Comparison of ENCODE assay signal across 7 mouse cellular contexts in the genomic region with DNA sequence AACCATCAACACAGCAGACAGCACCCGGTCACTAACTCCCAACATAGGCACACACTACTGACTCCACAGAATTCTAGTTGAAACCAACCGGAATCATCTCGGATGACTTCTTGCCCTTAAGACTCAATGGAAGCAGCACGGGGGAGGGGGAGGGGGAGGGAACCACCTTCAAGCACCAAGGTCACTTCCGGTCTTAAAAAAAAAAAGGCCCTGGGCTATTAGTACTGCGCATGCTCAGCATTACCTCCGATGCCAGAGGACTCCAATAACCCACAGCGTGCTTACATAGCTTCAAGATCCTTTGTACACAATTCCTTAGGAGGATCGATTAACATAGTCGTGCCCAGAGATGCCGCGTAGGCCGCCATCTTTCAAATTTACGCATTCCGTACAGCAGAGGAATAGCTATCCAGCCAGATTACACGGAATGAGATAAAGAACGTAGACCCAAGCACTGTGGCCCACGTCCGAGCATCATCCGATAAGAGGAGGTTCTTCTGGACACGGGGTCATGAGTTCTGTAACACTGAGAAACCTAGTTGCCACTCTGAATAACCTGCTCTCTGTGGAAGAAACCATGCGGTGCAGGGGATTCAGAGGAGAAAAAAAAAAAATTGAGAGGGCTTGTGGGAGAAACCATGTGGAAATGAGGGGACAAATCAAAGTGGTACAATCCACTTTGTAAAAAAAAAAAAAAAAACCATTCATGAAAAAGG. TPM values are rescaled to one million over a fixed set of nuclear protein-coding genes. Genes with fewer than 3 reads are reported as not detected.
DNase-seq lines count a peak whose midpoint lies in the region; TF ChIP-seq lines count a peak whose summit lies in the region.

A gene (minus strand): TSS at position 607 of the 716 bp plus-strand sequence.

- no peaks in the 10 kb centered on the region for H3K27me3 ChIP-seq in megakaryocyte, embryonic 14.5 days (replicated peaks)

- TF ChIP-seq POLR2A in cortical plate, adult 2 months (IDR thresholded peaks at IDR 0.05; ENCODE audit: extremely low read depth, insufficient read depth, low read length) = peak; percentile 12; the same call in 1 of the 2 replicates

- peak within 1 kb of the TSS; percentile 35 for H3K27ac ChIP-seq in cortical plate, adult 2 months (ENCODE audit: insufficient read depth, low read length)

- TF ChIP-seq CTCF in cortical plate, adult 2 months (IDR thresholded peaks at IDR 0.05; ENCODE audit: extremely low read depth, insufficient read depth, low read length) = no peak

- peak; percentile 84 for DNase-seq in adipocyte (ENCODE audit: low spot score)
- DNase-seq in gastrocnemius, adult 8-10 months (ENCODE audit: low spot score in 2 of 2) = peak; percentile 20 to 24
- peak; percentile 70 for DNase-seq in hindlimb bud, embryonic 11.5 days (ENCODE audit: extremely low spot score, low read depth, low spot score)
- peak; percentile 60 to 81 for DNase-seq in left cerebral cortex, adult 8-10 months (ENCODE audit: low spot score in 2 of 2)
- DNase-seq in right cerebral cortex, postnatal 14 days = peak; percentile 38

- no peaks in the 10 kb centered on the region for H3K9me3 ChIP-seq in megakaryocyte, embryonic 14.5 days

- peaks cover 23% of the 10 kb centered on the region for H3K36me3 ChIP-seq in megakaryocyte, embryonic 14.5 days (replicated peaks; ENCODE audit: low read length)

- H3K4me3 ChIP-seq in cortical plate, adult 2 months (ENCODE audit: insufficient read depth, low read length) = peak within 1 kb of the TSS; percentile 56
- H3K4me3 ChIP-seq in megakaryocyte, embryonic 14.5 days (replicated peaks) = peak within 1 kb of the TSS; percentile 94

- 0 out of 2 replicates have a peak, but pooled peaks cover 1% of the 10 kb centered on the region for H3K4me1 ChIP-seq in cortical plate, adult 2 months (ENCODE audit: control insufficient read depth, insufficient read depth, low read length)
- H3K4me1 ChIP-seq in megakaryocyte, embryonic 14.5 days = peaks cover 12% of the 10 kb centered on the region

RNA-seq across cellular contexts. Expression of the gene that starts here (rescaled TPM):
- polyA plus RNA-seq in cortical plate, adult 2 months (2012; rRNA removed) = 12.0 and 12.5 TPM in 2 replicates
- 1 to 10 TPM; 6.5 to 9.3 (median 7.1) TPM for total RNA-seq in gastrocnemius, adult 8-10 months (2022)
- total RNA-seq in left cerebral cortex, adult 8-10 months (2022) = 10 to 100 TPM; 17.5 to 22.5 (median 18.0) TPM
- polyA plus RNA-seq in megakaryocyte, embryonic 14.5 days (2012; ENCODE audit: insufficient read depth, low replicate concordance) = 0.04 TPM in 1 of 2 replicates, not detected in the other

Comparison
In these comparisons a context has a peak if more than half of its experiments do, and no peak if none do; other contexts are left out.
1. Peak in every context shown above with its lines: DNase-seq, H3K4me3 ChIP-seq and H3K27ac ChIP-seq.
2. RNA of the gene that starts here (polyA plus RNA-seq): 12.0 to 12.5 TPM in cortical plate, adult 2 months; 0.04 TPM in megakaryocyte, embryonic 14.5 days; every median in the first group is over 10 times any median in the second.
3. DNase-seq: peak in every context shown above with its lines; median percentile 84 in adipocyte; 70 in left cerebral cortex, adult 8-10 months; 70 in hindlimb bud, embryonic 11.5 days; 38 in right cerebral cortex, postnatal 14 days; 22 in gastrocnemius, adult 8-10 months.